Mouse (Mus musculus) R1 (cell line): Measurements from ENCODE around the gene Disp1.

Experiments
- DNase-seq: peaks from one replicate; pipeline ENCODE4 v3.0.0-alpha.2; 2018; ENCODE audit warnings: low read depth, low spot score

The Disp1 gene

DNA sequence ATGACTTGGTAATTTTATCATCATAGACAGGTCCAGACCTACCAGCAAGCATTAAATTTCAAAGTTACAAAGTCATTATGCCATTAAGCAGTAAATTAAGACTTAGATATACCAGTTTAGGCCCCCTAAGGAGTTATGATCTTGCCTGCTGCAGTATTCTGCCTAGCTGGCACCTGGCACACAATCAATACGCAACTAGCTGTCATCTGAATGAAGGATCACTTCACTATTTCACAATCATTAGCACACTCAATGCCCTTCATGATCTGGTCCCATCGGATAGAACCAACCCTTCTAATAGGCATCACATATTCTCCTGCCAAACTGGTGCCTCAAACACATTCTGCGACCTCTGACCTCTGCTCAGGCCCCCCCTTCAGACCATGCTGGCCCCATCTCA is 14.2 kb downstream of the Disp1 start:
- DNase-seq: no peak

DNA sequence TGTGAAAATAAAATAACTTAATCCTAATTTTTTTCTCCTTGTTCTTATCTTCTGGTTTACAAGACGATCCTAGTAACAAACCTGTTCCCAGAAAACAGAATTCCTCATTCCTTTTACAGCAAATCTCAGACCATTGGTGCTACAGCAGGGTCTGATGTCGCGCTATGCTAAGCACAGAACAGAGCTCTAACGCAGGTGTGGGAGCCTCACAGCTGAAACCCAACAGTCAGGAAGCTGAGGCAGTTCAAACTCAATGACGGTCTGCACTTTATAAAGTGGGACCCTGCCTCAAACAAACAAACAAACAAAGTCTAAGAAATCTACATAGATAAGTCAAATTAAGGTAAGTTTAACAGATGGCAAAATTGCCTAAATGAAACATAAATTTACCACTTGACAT is 20.4 kb downstream of the Disp1 start:
- DNase-seq: no peak

GRCm38 (mm10) chr1:183194763-183195162 is 26.6 kb downstream of the Disp1 start:
- DNase-seq: no peak

DNA sequence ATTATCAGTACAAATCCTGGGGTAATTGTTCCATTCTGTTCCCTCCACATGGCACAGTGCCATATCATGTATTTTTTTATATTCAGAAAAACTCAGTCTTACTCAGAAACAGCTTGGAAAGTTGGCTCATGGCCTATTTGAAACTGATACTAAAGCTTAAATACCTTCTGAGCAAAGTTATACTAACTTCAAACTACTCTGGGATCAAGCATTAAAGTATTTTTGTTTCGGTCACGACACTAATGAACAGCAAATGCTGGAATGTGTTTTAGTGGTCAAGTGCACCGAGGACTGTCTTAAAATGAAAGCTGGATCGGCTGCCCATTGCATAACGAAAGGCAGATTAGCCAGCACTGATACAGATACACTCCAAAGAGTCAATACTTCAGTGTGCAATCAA is 27.2 kb downstream of the Disp1 start:
- no peak for DNase-seq

DNA sequence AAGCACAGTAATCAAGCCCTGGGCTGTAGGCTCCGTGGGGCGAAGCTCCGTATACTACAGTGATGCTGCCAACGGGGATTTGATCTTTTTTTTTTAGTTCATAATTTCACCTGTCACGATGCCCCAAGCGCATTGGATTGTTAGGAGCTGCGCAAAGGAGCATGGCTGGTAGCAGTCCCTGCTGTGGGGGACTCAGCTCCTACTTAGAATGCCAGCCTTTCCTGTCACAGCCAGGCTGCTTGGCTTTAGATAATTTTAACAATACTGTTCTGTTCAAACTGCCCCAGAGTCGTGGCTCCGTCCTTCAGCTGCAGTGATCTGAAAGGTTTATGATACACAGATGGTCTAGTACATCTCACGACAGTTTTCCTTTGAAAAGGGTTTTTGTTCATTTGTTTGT is 29.9 kb downstream of the Disp1 start:
- DNase-seq: no peak

- no peak for DNase-seq
Measured at GRCm38 (mm10) chr1:183190456-183190855, 30.9 kb downstream of the Disp1 start.

- DNase-seq: no peak
Measured at GRCm38 (mm10) chr1:183189014-183189662, 32.2 kb downstream of the Disp1 start.

- DNase-seq: no peak
Measured at GRCm38 (mm10) chr1:183188115-183189013, 33.0 kb downstream of the Disp1 start.

DNA sequence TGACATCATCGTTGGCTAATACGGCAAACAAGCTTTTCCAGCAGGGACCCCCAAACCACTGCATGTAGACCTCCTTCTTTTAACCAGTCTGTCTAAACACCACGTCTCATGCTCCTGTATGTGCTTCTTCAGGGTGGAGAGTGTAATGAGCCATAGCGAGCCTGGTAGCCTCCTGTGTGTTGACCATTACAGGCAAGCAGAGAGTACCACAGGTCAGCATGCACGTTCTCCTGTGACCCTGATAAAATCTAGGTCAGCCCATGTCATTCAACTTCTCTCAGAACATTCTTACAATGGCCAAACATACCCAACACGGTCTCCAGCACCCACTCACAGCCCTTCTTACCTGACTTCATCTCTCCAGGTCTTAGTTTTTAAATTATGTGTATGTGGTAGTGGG is 35.8 kb downstream of the Disp1 start:
- no peak for DNase-seq

DNA sequence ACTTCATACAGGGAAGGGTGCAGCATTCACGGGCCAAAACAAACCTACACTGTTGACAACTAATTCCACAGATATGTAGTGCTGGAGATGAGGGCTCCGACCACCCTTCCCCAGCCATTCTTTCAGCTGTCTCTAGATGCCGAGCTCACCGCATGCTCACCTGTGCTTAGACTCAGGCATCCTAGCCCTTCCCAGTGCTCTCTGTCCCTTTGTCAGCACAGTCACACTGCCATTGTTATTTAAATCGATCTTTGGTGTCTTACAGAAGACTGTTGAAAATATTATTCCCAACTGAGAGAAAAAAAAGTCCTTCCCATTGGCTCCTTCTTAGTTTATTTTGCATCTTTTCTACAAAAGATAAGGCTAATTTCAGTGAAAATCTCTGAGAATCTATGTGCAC is 36.6 kb downstream of the Disp1 start:
- peak; percentile 62 for DNase-seq

- DNase-seq: no peak
Measured at GRCm38 (mm10) chr1:183183565-183183964, 37.8 kb downstream of the Disp1 start.

DNA sequence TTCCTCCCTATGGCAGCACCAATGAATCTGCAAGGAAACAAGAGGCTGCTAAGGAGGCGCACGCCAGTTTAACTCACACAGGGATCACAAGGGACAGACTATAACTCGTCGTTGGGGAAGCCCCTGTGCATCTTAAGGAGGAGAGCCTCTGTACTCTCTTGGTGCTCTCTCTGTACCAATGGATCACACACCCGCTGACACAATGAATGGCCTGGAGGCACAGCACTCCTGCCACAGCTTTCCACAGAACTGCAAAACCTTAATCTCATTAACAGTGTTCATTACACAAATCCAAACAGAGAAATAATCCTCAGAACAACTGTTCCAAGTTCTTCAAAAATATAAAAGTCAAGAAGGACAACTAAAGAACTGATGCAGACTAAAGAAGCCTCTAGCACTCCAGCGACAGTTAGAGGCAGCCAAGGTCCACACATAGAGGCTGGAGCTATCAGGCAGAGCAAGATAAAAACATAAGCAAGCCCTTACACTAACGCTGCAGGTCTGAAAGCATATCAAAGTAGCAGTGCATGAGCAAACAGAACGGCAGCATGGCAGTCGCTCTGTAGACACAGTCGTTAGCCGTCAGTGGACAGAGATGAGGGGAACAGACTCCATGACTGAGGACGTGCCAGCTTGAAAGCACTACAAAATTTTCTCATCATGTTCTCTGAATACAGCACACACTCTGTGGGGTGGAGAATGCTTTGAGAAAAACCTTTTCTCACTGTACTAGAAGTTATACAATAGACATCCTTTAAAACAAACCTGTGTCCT is 38.5 kb downstream of the Disp1 start:
- no peak for DNase-seq

DNA sequence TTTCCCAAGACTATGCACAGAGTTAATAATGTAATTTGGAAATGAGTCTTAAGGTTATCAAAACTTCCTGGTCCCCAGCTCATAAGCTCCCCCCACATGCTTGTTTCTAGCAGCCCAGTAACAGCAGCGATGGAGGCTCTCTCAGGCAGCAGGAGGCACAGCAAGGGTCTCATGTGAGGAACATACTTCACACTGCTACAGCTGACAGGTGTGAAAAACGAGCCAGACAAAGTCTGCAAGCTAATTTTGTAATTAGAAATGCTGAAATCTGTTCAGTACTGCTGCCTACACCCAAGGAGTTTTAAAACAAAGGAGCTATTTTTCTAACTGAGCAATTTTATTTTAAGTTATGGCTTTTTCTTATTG is 40.3 kb downstream of the Disp1 start:
- DNase-seq: no peak

- no peak for DNase-seq
Measured at GRCm38 (mm10) chr1:183180301-183181029, 40.9 kb downstream of the Disp1 start.

DNA sequence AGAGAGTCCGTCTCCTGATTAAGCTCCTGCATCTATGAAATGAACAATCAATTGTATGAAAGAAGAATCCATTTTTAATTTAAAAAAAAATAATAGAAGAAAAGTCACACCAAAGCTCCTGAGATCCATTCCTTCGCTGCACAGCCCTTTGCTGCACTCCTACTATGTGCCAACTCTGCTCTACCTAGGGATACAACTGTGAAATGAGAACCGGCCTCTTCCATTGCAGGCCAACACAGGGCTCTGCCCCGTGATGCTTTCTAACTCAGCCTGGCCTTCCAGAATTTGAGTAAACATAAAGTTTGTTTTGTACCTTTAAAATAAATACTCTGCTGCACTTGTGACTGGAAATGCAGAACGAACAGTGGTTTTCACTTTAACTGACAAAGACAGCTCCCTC is 42.0 kb downstream of the Disp1 start:
- DNase-seq: no peak

- no peak for DNase-seq
Measured at GRCm38 (mm10) chr1:183175236-183175635, 46.1 kb downstream of the Disp1 start.

DNA sequence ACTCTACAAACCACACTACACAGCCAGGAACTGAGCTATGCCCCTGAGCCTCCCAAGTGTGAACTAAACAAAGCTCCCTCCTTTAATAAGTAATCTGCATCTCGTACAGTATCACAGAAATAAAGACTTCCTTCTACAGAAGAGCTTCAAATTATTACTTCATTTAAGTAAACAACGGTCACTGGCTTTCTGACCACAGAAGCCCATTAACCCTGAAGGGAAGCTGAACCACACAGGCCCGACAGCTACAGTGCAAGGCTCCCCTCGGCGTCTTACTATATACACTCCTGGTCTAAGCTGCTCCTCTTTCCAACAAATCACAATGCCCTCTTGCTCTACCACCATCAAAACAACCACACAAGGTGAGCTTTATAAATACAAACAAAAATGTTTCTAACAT is 50.2 kb downstream of the Disp1 start:
- no peak for DNase-seq

- DNase-seq: no peak
Measured at GRCm38 (mm10) chr1:183168465-183168864, 52.9 kb downstream of the Disp1 start.

DNA sequence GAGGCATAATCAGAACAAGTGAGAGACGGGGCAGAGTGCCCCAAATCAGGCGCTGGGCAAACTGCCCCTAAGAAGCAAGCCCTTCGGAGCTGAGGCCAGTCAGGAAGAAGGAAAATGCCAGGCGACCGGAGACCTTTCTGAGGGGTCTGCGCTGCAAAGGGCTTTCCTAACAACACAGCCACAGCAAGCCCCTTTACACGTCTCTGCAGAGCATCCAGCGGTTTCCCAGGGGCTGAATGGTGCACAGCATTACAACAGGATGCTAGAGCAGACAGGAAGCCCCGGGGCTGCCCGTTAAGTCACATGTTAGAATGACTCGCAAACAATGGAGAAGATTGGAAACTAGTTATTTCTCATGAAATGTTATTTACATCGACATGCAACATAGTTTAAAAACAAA is 53.5 kb downstream of the Disp1 start:
- no peak for DNase-seq

DNA sequence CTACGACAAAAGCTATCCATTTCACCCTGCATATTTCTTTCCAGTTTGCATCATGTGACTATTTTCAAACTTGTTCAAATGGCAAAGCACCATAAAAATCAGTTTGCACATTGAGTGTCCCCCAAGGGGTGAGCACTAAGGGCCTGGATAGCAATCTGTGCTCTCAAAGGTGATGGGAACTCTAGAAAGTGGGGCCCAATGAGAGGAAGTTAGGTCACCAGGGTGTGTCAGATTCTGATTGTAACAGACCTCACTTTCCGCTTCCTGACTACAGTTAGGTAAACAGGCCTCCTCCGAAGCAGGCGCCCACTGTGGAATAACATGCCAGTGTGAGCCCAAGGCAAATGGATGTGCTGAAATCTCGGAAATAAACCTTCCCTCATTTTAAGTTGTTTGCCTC is 54.6 kb downstream of the Disp1 start:
- DNase-seq: no peak

DNA sequence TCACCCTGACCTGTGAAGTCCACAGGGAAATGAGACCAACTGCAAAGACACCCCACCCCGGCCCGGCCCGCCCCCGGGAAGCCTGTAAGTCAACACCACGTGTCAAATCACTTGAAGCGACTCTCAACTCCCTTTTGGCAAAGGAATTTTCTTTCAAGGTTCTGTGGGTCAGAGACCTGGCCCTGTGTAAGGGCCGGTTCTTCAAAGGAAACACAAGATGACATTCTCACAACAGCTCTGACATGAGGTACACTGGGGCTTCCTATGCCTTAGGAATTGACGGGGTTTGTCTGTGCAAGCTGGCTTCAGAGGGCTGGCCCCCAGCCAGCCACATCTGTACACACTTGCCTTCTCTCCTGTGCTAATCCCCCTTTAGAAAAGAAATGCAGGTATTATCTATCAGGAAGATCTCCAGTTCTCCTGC is 56.7 kb downstream of the Disp1 start:
- DNase-seq: no peak

DNA sequence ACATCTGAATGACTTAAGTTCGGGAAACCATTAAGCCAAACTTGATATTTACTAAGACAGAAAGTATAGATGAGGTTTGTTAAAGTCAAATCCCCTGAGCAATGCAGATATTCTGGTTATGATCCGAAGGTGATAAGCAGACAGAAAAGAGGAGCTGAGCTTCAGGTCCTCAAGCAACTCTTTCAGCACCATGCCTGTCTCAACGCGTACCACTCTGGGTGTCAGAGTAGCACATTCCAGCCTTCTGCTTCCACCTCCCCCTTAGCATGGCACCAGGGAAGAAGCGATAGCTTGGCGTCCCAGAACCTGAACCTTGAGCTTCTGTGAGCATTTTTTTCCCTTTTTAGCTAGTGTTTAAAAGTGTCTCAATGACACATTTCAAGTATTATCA is 57.1 kb downstream of the Disp1 start:
- no peak for DNase-seq
